Mouse (Mus musculus) olfactory bulb, adult 2 months (tissue): Measurements from ENCODE around the gene Dynll1. TPM values are rescaled to one million over a fixed set of nuclear protein-coding genes. Genes with fewer than 3 reads are reported as not detected.

Source experiments
- H3K27ac ChIP-seq: fragments of 200-500 bp; 2 replicates; pipeline ENCODE4 v1.5.1; 2012; ENCODE audit warnings: low read depth, low read length; ENCODE audit not compliant: insufficient read depth
- H3K4me1 ChIP-seq: fragments of 200-500 bp; 2 replicates; pipeline ENCODE4 v1.6.1; 2012; ENCODE audit warnings: low read length; ENCODE audit not compliant: control insufficient read depth, insufficient read depth
- H3K4me3 ChIP-seq: fragments of 200-500 bp; 2 replicates; pipeline ENCODE4 v1.5.1; 2012; ENCODE audit warnings: mild to moderate bottlenecking, low read depth, low read length, moderate library complexity; ENCODE audit not compliant: insufficient read depth
- CTCF ChIP-seq: fragments of 200-500 bp; IDR thresholded peaks from 2 replicates; pipeline ENCODE4 v1.5.1; 2012; ENCODE audit warnings: low read depth, mild to moderate bottlenecking, low read length, moderate library complexity; ENCODE audit not compliant: insufficient read depth
- POLR2A ChIP-seq: fragments of 200-500 bp; IDR thresholded peaks from 2 replicates; pipeline ENCODE4 v1.6.1; 2012; ENCODE audit warnings: mild to moderate bottlenecking, low read depth, low read length, moderate library complexity; ENCODE audit not compliant: insufficient read depth
- WGBS: fragments of 180-500 bp; shearing (Covaris S2); methylation state at CpG from one replicate; pipeline ENCODE4 v1.1.7; 2018; 5-methylcytosine and 5-hydroxymethylcytosine counted together
- polyA plus RNA-seq: library from polyadenylated mRNA; stranded (reverse); fragments of >200 nt; gene quantifications from 2 replicates; pipeline ENCODE4 v1.2.4, GENCODE M21; 2012; ENCODE audit warnings: low replicate concordance; ENCODE audit not compliant: missing spikeins, insufficient read depth, insufficient read length

Gene Dynll1
- polyA plus RNA-seq, 1 experiment, result 797 TPM

- WGBS, result 89% methylated on average over 6 of the region's 6 CpGs
- Histone ChIP-seq H3K4me1 (peaks cover 13% of the 10 kb centered on the region), H3K4me3 (no peak overlapping the region), H3K27ac (no peak overlapping the region)
- no peak for TF ChIP-seq CTCF
- TF ChIP-seq POLR2A, result no peak
Measured at GRCm38 (mm10) chr5:115260356-115260755, 40.4 kb downstream of the Dynll1 start.

GRCm38 (mm10) chr5:115256909-115257546, 43.8 kb downstream of the Dynll1 start:
- H3K4me1 ChIP-seq, result peaks cover 9% of the 10 kb centered on the region
- TF ChIP-seq POLR2A (no peak), CTCF (no peak)
- no peak overlapping the region for H3K27ac ChIP-seq
- WGBS, result 94% methylated on average over 10 of the region's 10 CpGs
- no peak overlapping the region for H3K4me3 ChIP-seq

- WGBS, result 50% methylated on average over 1 of the region's 1 CpGs
- Histone ChIP-seq H3K27ac (no peak overlapping the region), H3K4me3 (no peak overlapping the region), H3K4me1 (peaks cover 9% of the 10 kb centered on the region)
- no peak for TF ChIP-seq POLR2A
- no peak for TF ChIP-seq CTCF
Measured at GRCm38 (mm10) chr5:115255472-115255871, 45.3 kb downstream of the Dynll1 start.

Other genes with a start within 250 kb of the Dynll1 start
- not detected in 2 replicates for gene Gm10401, start 202.7 kb downstream of the Dynll1 start, polyA plus RNA-seq
- not detected in 2 replicates for gene Acads, start 181.7 kb downstream of the Dynll1 start, polyA plus RNA-seq
- gene Unc119b, start 166.0 kb downstream of the Dynll1 start, polyA plus RNA-seq, result not detected in 2 replicates
- gene Mlec, start 142.8 kb downstream of the Dynll1 start, polyA plus RNA-seq, result 76.8 TPM in 1 of 2 replicates, not detected in the other
- not detected in 2 replicates for gene Cabp1, start 106.6 kb downstream of the Dynll1 start, polyA plus RNA-seq
- gene Pop5, start 65.2 kb downstream of the Dynll1 start, polyA plus RNA-seq, result not detected in 2 replicates
- gene Rnf10, start 28.1 kb downstream of the Dynll1 start, polyA plus RNA-seq, result 496 TPM in 1 of 2 replicates, not detected in the other
- not detected in 2 replicates for gene Coq5, start 21.3 kb downstream of the Dynll1 start, polyA plus RNA-seq
- not detected in 2 replicates for gene Srsf9, start 26.2 kb upstream of the Dynll1 start, polyA plus RNA-seq
- not detected in 2 replicates for gene Gatc, start 40.2 kb upstream of the Dynll1 start, polyA plus RNA-seq
- gene Triap1, start 40.2 kb upstream of the Dynll1 start, polyA plus RNA-seq, result not detected in 2 replicates
- not detected in 2 replicates for gene Cox6a1, start 48.0 kb upstream of the Dynll1 start, polyA plus RNA-seq
- not detected in 2 replicates for gene Msi1, start 128.6 kb upstream of the Dynll1 start, polyA plus RNA-seq
- not detected in 2 replicates for gene Pla2g1b, start 165.3 kb upstream of the Dynll1 start, polyA plus RNA-seq
- not detected in 2 replicates for gene Sirt4, start 183.7 kb upstream of the Dynll1 start, polyA plus RNA-seq
- not detected in 2 replicates for gene Pxn, start 205.7 kb upstream of the Dynll1 start, polyA plus RNA-seq